Mouse (Mus musculus): ENCODE results near the gene Smarcc1. TPM values are rescaled to one million over a fixed set of nuclear protein-coding genes. Genes with fewer than 3 reads are reported as not detected.
A peak's percentile ranks its signal among the peaks of the same experiment; 100 is the strongest.
"Not testable (repeated sequence)": the region's sequence is repeated elsewhere in the genome, so short reads cannot be mapped to it uniquely, and the experiment has no call there.

Gene Smarcc1
- total and polyA plus RNA-seq, 2 experiments from 2014 or later: 43.0 to 77.1 TPM

- ATAC-seq (no peak), DNase-seq (no peak)
- H3K9me3 ChIP-seq (ENCODE audit: low read length): no peaks in the 10 kb centered on the region
- no peak overlapping the region for H3K27ac ChIP-seq (ENCODE audit: low read depth, low read length)
- 97% methylated on average over 1 of the region's 1 CpGs for WGBS
- no peak for TF ChIP-seq CTCF (IDR thresholded peaks at IDR 0.05; ENCODE audit: low read depth)
- H3K4me2 ChIP-seq (ENCODE audit: low read depth): no peak overlapping the region
- H3K36me3 ChIP-seq (ENCODE audit: insufficient read depth): peaks cover 59% of the 10 kb centered on the region
- no peak overlapping the region for H3K4me3 ChIP-seq (ENCODE audit: low read depth, low read length)
- H3K9ac ChIP-seq: no peak overlapping the region
- H3K27me3 ChIP-seq (ENCODE audit: insufficient read depth, low read length): no peaks in the 10 kb centered on the region
- no peaks in the 10 kb centered on the region for H3K4me1 ChIP-seq (ENCODE audit: insufficient read depth)
Measured at GRCm38 (mm10) chr9:110159036-110159435, 41.5 kb downstream of the Smarcc1 start.

- H3K4me3 ChIP-seq (ENCODE audit: low read depth, low read length); H3K4me1 ChIP-seq (ENCODE audit: insufficient read depth); H3K27ac ChIP-seq (ENCODE audit: low read depth, low read length); H3K9ac ChIP-seq; DNase-seq; H3K4me2 ChIP-seq (ENCODE audit: low read depth); H3K9me3 ChIP-seq (ENCODE audit: low read length); ATAC-seq; H3K27me3 ChIP-seq (ENCODE audit: insufficient read depth, low read length): not testable (repeated sequence)
- H3K36me3 ChIP-seq (ENCODE audit: insufficient read depth): peaks cover 60% of the 10 kb centered on the region
- WGBS: 98% methylated on average over 2 of the region's 2 CpGs
Measured at GRCm38 (mm10) chr9:110160486-110160885, 43.0 kb downstream of the Smarcc1 start.

DNA sequence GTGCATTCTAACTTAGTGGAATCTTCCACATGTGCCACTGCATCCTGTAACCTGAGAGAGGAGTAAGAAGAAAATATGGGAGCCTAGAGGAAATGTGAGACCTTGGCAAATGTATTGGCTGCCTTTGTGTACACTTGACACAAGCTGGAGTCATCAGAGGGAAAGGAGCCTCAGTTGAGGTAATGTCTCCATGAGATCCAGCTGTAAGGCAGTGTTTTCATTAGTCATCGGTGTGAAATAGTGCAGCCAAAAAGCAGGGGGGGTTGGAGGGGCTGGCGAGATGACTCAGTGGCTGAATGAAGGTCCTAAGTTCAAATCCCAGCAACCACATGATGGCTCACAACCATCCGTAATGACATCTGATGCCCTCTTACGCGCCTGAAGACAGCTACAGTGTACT is 44.9 kb downstream of the Smarcc1 start:
- DNase-seq (no peak), ATAC-seq (no peak)
- H3K4me1 ChIP-seq (ENCODE audit: insufficient read depth): no peaks in the 10 kb centered on the region
- no peak for TF ChIP-seq CTCF (IDR thresholded peaks at IDR 0.05; ENCODE audit: low read depth)
- peaks cover 62% of the 10 kb centered on the region for H3K36me3 ChIP-seq (ENCODE audit: insufficient read depth)
- no peak overlapping the region for H3K4me3 ChIP-seq (ENCODE audit: low read depth, low read length)
- no peak overlapping the region for H3K27ac ChIP-seq (ENCODE audit: low read depth, low read length)
- WGBS: 91% methylated on average over 5 of the region's 5 CpGs
- no peaks in the 10 kb centered on the region for H3K9me3 ChIP-seq (ENCODE audit: low read length)
- no peaks in the 10 kb centered on the region for H3K27me3 ChIP-seq (ENCODE audit: insufficient read depth, low read length)
- H3K9ac ChIP-seq: no peak overlapping the region
- H3K4me2 ChIP-seq (ENCODE audit: low read depth): no peak overlapping the region

DNA sequence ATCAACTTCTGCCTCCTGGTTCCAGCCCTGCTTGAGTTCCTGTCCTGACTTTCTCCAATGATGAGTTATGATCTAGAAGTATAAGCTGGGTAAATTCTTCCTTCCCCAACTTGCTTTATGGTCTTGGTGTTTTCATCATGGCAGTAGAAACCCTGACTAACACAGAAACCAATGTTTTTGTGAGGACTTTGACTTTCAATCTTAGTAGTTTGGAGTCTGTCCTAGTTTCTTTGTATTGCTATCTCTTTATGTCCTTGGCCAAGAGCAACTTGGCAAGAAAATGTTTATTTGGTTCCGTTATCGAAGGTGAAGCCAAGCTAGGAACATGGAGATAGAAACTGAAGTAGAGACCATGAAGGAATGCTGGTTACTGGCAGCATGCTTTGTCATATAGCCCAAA is 45.6 kb downstream of the Smarcc1 start:
- ATAC-seq: no peak
- no peak for DNase-seq
- Histone ChIP-seq H3K4me3 (ENCODE audit: low read depth, low read length) (no peak overlapping the region), H3K4me1 (ENCODE audit: insufficient read depth) (no peaks in the 10 kb centered on the region), H3K27me3 (ENCODE audit: insufficient read depth, low read length) (no peaks in the 10 kb centered on the region), H3K36me3 (ENCODE audit: insufficient read depth) (peaks cover 62% of the 10 kb centered on the region), H3K9me3 (ENCODE audit: low read length) (no peaks in the 10 kb centered on the region), H3K27ac (ENCODE audit: low read depth, low read length) (no peak overlapping the region), H3K9ac (no peak overlapping the region), H3K4me2 (ENCODE audit: low read depth) (no peak overlapping the region)
- WGBS: 78% methylated on average over 2 of the region's 2 CpGs
- no peak for TF ChIP-seq CTCF (IDR thresholded peaks at IDR 0.05; ENCODE audit: low read depth)

- Histone ChIP-seq H3K9me3 (ENCODE audit: low read length) (no peaks in the 10 kb centered on the region), H3K4me2 (ENCODE audit: low read depth) (no peak overlapping the region), H3K9ac (no peak overlapping the region), H3K27ac (ENCODE audit: low read depth, low read length) (no peak overlapping the region), H3K4me3 (ENCODE audit: low read depth, low read length) (no peak overlapping the region), H3K27me3 (ENCODE audit: insufficient read depth, low read length) (no peaks in the 10 kb centered on the region), H3K36me3 (ENCODE audit: insufficient read depth) (peaks cover 51% of the 10 kb centered on the region), H3K4me1 (ENCODE audit: insufficient read depth) (no peaks in the 10 kb centered on the region)
- DNase-seq (peak; percentile 10), ATAC-seq (no peak)
- 77% methylated on average over 5 of the region's 5 CpGs for WGBS
- TF ChIP-seq CTCF (IDR thresholded peaks at IDR 0.05; ENCODE audit: low read depth): peak; percentile 50
Measured at GRCm38 (mm10) chr9:110170858-110171257, 53.4 kb downstream of the Smarcc1 start.

- no peak for TF ChIP-seq CTCF (IDR thresholded peaks at IDR 0.05; ENCODE audit: low read depth)
- DNase-seq: no peak
- Histone ChIP-seq H3K9ac (no peak overlapping the region), H3K9me3 (ENCODE audit: low read length) (no peaks in the 10 kb centered on the region), H3K27me3 (ENCODE audit: insufficient read depth, low read length) (no peaks in the 10 kb centered on the region), H3K4me2 (ENCODE audit: low read depth) (no peak overlapping the region), H3K36me3 (ENCODE audit: insufficient read depth) (peaks cover 66% of the 10 kb centered on the region), H3K4me3 (ENCODE audit: low read depth, low read length) (no peak overlapping the region), H3K27ac (ENCODE audit: low read depth, low read length) (no peak overlapping the region), H3K4me1 (ENCODE audit: insufficient read depth) (no peaks in the 10 kb centered on the region)
- WGBS: 84% methylated on average over 2 of the region's 2 CpGs
- ATAC-seq: no peak
Measured at GRCm38 (mm10) chr9:110199870-110200269, 82.4 kb downstream of the Smarcc1 start.

GRCm38 (mm10) chr9:110205526-110206404 is 88.3 kb downstream of the Smarcc1 start:
- H3K4me1 ChIP-seq (ENCODE audit: insufficient read depth): peaks cover 12% of the 10 kb centered on the region; the same call in 1 of the 2 replicates
- H3K36me3 ChIP-seq (ENCODE audit: insufficient read depth): peaks cover 67% of the 10 kb centered on the region
- no peak overlapping the region for H3K4me2 ChIP-seq (ENCODE audit: low read depth)
- H3K4me3 ChIP-seq (ENCODE audit: low read depth, low read length): no peak overlapping the region
- H3K27ac ChIP-seq (ENCODE audit: low read depth, low read length): peak overlapping the region; percentile 88
- no peaks in the 10 kb centered on the region for H3K9me3 ChIP-seq (ENCODE audit: low read length)
- no peak for TF ChIP-seq CTCF (IDR thresholded peaks at IDR 0.05; ENCODE audit: low read depth)
- WGBS: 7% methylated on average over 15 of the region's 15 CpGs
- peak; percentile 94 for ATAC-seq
- H3K27me3 ChIP-seq (ENCODE audit: insufficient read depth, low read length): no peaks in the 10 kb centered on the region
- peak overlapping the region; percentile 33 for H3K9ac ChIP-seq
- DNase-seq: peak; percentile 80
